Mouse (Mus musculus) lung, postnatal 0 days (tissue): ENCODE data around the gene Lhfpl2. TPM values are rescaled to one million over a fixed set of nuclear protein-coding genes. Genes with fewer than 3 reads are reported as not detected.
"Not testable (repeated sequence)": the region's sequence is repeated elsewhere in the genome, so short reads cannot be mapped to it uniquely, and the experiment has no call there.

Experiments used
- ATAC-seq: fragments of 200-750 bp; cut with Nextera tagmentation; 2 replicates; pipeline ENCODE4 v1.8.0; 2017; ENCODE audit warnings: moderate library complexity
- DNase-seq: peaks from one replicate; pipeline ENCODE4 v3.0.0-alpha.2; 2016; ENCODE audit warnings: low spot score
- H3K27ac ChIP-seq: fragments of 300-500 bp; sonication (generic); 2 replicates; pipeline ENCODE4 v1.5.1; 2014; ENCODE audit warnings: antibody characterized with exemption, mild to moderate bottlenecking, low read length, mixed read lengths
- H3K27me3 ChIP-seq: fragments of 300-500 bp; sonication (generic); replicated peaks from 2 replicates; pipeline ENCODE4 v1.6.1; 2014; ENCODE audit warnings: low read length, mixed read lengths; ENCODE audit not compliant: insufficient read depth
- H3K36me3 ChIP-seq: fragments of 300-500 bp; sonication (generic); 2 replicates; pipeline ENCODE4 v1.6.1; 2014; ENCODE audit warnings: low read length, mixed read lengths; ENCODE audit not compliant: insufficient read depth
- H3K4me1 ChIP-seq: fragments of 300-500 bp; sonication (generic); 2 replicates; pipeline ENCODE4 v1.6.1; 2014; ENCODE audit warnings: antibody characterized with exemption, low read depth, low read length, mixed read lengths; ENCODE audit not compliant: insufficient read depth
- H3K4me2 ChIP-seq: fragments of 300-500 bp; sonication (generic); replicated peaks from 2 replicates; pipeline ENCODE4 v1.6.1; 2014; ENCODE audit warnings: low read depth, mild to moderate bottlenecking, low read length, moderate library complexity, mixed read lengths
- H3K4me3 ChIP-seq: fragments of 300-500 bp; sonication (generic); 2 replicates; pipeline ENCODE4 v1.5.1; 2014; ENCODE audit warnings: low read depth, low read length
- H3K9ac ChIP-seq: fragments of 300-500 bp; sonication (generic); replicated peaks from 2 replicates; pipeline ENCODE4 v1.6.1; 2014; ENCODE audit warnings: low read depth, mild to moderate bottlenecking
- H3K9me3 ChIP-seq: fragments of 300-500 bp; sonication (generic); 2 replicates; pipeline ENCODE4 v1.6.1; 2016; ENCODE audit warnings: low read length, mixed read lengths
- CTCF ChIP-seq: IDR thresholded peaks from 2 replicates; pipeline ENCODE4 v1.5.1; 2016; ENCODE audit warnings: antibody characterized with exemption, mild to moderate bottlenecking
- EP300 ChIP-seq: IDR thresholded peaks from 2 replicates; pipeline ENCODE4 v1.6.1; 2016; ENCODE audit warnings: antibody characterized with exemption, mild to moderate bottlenecking, control low read depth
- WGBS: fragments of 180-500 bp; shearing (Covaris S2); extraction: QIAGEN DNeasy Blood & Tissue Kit; methylation state at CpG from one replicate; pipeline ENCODE4 v1.1.7; 2014; 5-methylcytosine and 5-hydroxymethylcytosine counted together
- polyA plus RNA-seq: library from polyadenylated mRNA; unstranded; fragments of >200 nt; fragmentation: Nextera tagmentation; extraction: Ambion mirVana; gene quantifications from 2 replicates; pipeline ENCODE4 v1.2.1, GENCODE M21; 2015

Gene Lhfpl2
- 19.9 and 21.4 TPM in 2 replicates for polyA plus RNA-seq

DNA sequence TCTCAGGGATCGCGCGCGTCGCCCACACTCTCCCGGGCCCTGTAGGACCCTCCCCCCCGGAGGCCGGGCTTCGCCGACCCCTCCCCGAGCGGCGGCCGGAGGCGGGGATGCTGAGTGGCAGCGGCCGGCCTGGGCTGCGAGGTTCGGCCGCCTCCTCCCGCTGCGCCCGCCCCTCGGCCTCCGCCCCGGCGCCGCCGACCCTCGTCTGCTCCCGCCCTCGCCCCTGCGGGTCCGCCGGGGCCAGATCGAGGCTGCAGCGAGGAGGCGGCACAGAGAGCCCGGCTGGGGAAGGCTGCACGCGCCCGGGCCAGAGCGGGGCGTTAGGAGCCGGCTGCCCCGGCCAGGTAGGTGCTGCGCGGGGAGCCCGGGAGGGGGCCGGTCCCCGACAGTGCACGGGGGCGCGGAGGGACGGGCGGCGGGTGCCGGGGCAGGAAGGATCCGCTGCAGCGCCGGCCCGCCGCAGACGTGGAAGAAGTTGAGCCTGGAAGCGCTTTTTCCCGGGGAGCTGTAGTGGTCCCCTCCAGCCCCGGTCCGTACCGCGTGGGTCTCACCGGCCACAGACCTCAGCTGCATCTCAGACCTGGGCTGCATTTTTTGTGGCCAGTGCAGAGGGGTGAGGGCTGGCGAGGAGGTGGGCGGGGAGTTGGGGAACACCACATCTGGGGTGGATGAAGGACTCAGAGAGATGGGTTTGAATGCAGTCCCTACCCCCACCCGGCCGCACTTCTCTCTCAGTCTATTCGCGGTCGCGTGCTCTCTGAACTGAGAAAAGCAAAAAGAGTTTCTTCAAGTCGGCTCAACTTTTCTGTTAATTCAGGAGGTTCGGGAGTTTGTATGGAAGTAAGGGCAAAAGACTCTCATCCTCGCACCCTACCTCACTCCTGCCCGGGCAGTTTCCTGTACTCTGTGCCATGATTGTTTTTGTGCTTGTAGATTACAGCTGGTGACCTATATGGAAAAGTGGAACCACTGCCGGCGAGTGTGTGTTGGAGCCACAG lies at the start of gene Lhfpl2:
Lhfpl2 (plus strand) TSS at position 234 of the 998 bp plus-strand sequence.
- Histone ChIP-seq H3K4me3 (peak within 1 kb of the TSS; percentile 82), H3K27me3 (no peaks in the 10 kb centered on the region), H3K4me2 (peak within 1 kb of the TSS; percentile 99), H3K9ac (peak within 1 kb of the TSS; percentile 69), H3K36me3 (no peaks in the 10 kb centered on the region), H3K27ac (peak within 1 kb of the TSS; percentile 58), H3K9me3 (no peaks in the 10 kb centered on the region), H3K4me1 (peaks cover 8% of the 10 kb centered on the region)
- ATAC-seq (peak; percentile 79), DNase-seq (peak; percentile 75)
- under 1% methylated on average over 64 of the region's 85 CpGs for WGBS
- no peak for TF ChIP-seq EP300
- no peak for TF ChIP-seq CTCF

DNA sequence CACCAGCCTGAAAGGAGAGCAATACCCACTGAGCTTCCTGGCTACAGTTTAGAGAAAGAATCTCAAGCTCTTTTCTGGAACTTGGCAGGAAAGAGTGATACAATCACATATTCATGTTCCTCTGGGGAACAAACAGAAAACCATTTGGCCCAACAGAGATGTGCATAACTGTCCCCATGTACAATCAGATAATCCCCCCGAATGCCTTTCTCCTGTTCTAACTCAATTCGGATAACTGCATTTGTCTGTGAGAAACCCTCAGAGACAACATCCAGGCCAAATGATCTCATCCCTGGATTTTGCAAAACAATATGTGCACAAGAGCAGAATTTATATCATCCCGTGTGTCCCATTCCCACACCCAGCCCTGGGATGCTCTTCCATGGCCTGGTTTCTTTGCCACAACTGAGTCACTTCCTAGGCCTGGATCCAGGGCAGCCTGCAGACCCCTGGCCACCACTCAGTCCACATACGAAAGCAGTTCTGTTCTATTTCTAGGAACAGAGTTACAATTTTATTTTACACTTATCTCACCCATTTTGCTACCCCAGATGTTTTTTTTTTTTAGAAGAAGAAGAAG lies 45.5 kb upstream of the Lhfpl2 start:
- DNase-seq (no peak), ATAC-seq (peak; percentile 57; the same call in 1 of the 2 replicates)
- Histone ChIP-seq H3K4me1 (no peaks in the 10 kb centered on the region), H3K9ac (no peak overlapping the region), H3K27me3 (no peaks in the 10 kb centered on the region), H3K4me3 (no peak overlapping the region), H3K4me2 (no peak overlapping the region), H3K36me3 (no peaks in the 10 kb centered on the region), H3K9me3 (no peaks in the 10 kb centered on the region), H3K27ac (no peak overlapping the region)
- 87% methylated on average over 4 of the region's 4 CpGs for WGBS
- no peak for TF ChIP-seq EP300

DNA sequence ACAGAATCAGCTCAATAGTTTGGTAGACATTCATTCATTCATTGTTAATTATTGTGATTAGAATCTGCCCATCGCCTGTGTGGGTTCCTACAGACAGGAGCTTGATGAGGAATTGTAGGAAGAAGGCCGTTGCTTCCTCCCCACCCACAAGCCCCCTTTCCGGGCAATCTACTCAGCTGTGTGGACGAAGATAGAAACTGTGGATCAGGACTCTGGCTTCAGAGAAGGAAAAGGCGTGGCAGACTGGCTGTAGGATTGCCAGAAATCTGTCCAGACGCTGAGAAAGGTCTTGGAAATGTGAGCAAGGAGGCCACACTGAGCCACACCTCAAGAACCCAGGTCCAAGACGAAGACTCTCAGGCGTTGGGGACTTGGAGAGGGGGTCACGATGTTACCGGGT lies 43.6 kb upstream of the Lhfpl2 start:
- DNase-seq (no peak), ATAC-seq (no peak)
- H3K27ac ChIP-seq = no peak overlapping the region
- 61% methylated on average over 10 of the region's 10 CpGs for WGBS
- H3K4me1 ChIP-seq = no peaks in the 10 kb centered on the region
- H3K36me3 ChIP-seq = no peaks in the 10 kb centered on the region
- no peaks in the 10 kb centered on the region for H3K27me3 ChIP-seq
- no peak overlapping the region for H3K4me2 ChIP-seq
- no peak for TF ChIP-seq CTCF
- TF ChIP-seq EP300 = no peak
- no peak overlapping the region for H3K4me3 ChIP-seq
- no peak overlapping the region for H3K9ac ChIP-seq
- no peaks in the 10 kb centered on the region for H3K9me3 ChIP-seq

DNA sequence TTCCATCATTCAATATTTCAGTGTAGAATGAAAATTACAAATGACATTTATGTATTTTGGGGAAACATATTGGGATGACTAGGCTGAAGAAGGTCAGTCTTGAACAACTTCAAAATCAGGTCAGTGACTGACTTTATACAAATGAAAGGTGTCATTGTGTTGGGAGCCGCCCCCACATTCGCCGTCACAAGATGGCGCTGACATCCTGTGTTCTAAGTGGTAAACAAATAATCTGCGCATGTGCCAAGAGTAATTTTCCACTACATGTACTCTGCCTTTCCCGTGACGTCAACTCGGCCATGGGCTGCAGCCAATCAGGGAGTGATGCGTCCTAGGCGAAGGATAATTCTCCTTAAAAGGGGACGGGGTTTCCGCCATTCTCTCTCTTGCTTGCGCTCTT lies 33.0 kb upstream of the Lhfpl2 start:
- H3K4me3 ChIP-seq, H3K4me1 ChIP-seq, H3K4me2 ChIP-seq, DNase-seq, H3K36me3 ChIP-seq, H3K9ac ChIP-seq, ATAC-seq, H3K9me3 ChIP-seq, H3K27me3 ChIP-seq, H3K27ac ChIP-seq: not testable (repeated sequence)
- 75% methylated on average over 8 of the region's 13 CpGs for WGBS

DNA sequence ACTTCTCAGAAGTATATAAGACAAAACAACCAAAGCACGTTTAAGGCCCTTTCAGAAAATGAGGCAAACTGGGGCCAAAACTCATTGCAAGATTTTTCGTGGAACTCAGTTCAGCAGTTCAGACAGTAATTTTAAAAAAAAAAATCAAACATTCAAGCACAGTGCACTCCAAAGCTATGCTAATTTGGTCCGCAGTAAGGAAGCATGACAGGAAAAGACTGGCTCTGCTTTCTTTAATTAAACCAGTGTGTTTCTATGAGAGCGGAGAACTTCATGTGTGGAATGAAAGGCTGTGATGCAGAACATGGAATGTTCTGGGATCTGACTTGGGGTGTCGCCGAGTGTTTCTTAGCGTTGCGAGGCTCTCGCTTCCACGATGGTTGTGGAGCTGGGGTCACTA lies 28.4 kb upstream of the Lhfpl2 start:
- no peak overlapping the region for H3K27ac ChIP-seq
- no peak overlapping the region for H3K4me2 ChIP-seq
- ATAC-seq = no peak
- DNase-seq = no peak
- H3K4me1 ChIP-seq = no peaks in the 10 kb centered on the region
- H3K4me3 ChIP-seq = no peak overlapping the region
- WGBS = 88% methylated on average over 10 of the region's 10 CpGs
- H3K9ac ChIP-seq = no peak overlapping the region
- H3K36me3 ChIP-seq = no peaks in the 10 kb centered on the region
- H3K27me3 ChIP-seq = no peaks in the 10 kb centered on the region
- TF ChIP-seq CTCF (no peak), EP300 (no peak)
- no peaks in the 10 kb centered on the region for H3K9me3 ChIP-seq

DNA sequence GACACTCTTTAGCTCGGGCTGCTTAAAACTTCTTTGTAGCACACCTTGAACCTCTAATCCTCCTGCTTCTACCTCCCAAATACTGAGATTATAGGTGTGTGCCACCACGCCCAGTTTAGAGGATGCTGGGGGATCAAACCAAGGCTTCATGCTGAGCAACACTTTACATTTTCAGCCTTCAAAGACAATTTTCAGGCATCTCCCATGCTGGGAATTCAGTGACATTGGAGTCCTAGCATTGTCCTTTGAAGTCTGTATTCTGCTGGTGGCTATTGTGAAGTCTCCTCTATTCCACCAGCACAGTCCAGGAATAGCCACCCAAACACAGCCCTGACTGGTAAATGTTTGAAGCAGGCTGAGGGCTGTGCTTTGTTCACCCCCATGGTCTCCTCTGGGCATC lies 27.0 kb upstream of the Lhfpl2 start:
- Histone ChIP-seq H3K27me3 (no peaks in the 10 kb centered on the region), H3K4me3 (no peak overlapping the region), H3K4me1 (no peaks in the 10 kb centered on the region), H3K4me2 (no peak overlapping the region), H3K36me3 (no peaks in the 10 kb centered on the region), H3K27ac (no peak overlapping the region), H3K9ac (no peak overlapping the region), H3K9me3 (no peaks in the 10 kb centered on the region)
- no peak for DNase-seq
- TF ChIP-seq EP300 (no peak), CTCF (no peak)
- no peak for ATAC-seq
- 89% methylated on average over 2 of the region's 2 CpGs for WGBS
